ENCODE assay signal across 9 mouse cellular contexts in genomic region chr5:88887556-88888412, GRCm38 (mm10). TPM values are rescaled to one million over a fixed set of nuclear protein-coding genes. Genes with fewer than 3 reads are reported as not detected.
DNase-seq lines count a peak whose midpoint lies in the region; ATAC-seq lines count a peak whose summit lies in the region.
"Had no signal": no experiment of that assay in that cellular context is flagged by ENCODE, and none has a peak within 500 bp of the region (broad histone marks: within the 10 kb centered on the region; RNA-seq: fewer than 3 reads in every experiment).

No protein-coding gene starts in this region.

- H3K9me3 ChIP-seq in forebrain, embryonic 15.5 days = no peaks in the 10 kb centered on the region
- no peaks in the 10 kb centered on the region for H3K9me3 ChIP-seq in intestine, embryonic 15.5 days
- H3K9me3 ChIP-seq in liver, embryonic 16.5 days (replicated peaks; ENCODE audit: control insufficient read depth, low read length) = no peaks in the 10 kb centered on the region
- no peaks in the 10 kb centered on the region for H3K9me3 ChIP-seq in neural tube, embryonic 13.5 days

- H3K27me3 ChIP-seq in forebrain, embryonic 15.5 days = no peaks in the 10 kb centered on the region
- H3K27me3 ChIP-seq in intestine, embryonic 15.5 days (replicated peaks) = no peaks in the 10 kb centered on the region
- peaks cover 38% of the 10 kb centered on the region for H3K27me3 ChIP-seq in liver, embryonic 16.5 days (ENCODE audit: control insufficient read depth, insufficient read depth, low read depth, low read length)
- peaks cover 32% of the 10 kb centered on the region for H3K27me3 ChIP-seq in neural tube, embryonic 13.5 days

- H3K27ac ChIP-seq in brown adipose tissue, adult 24 weeks (replicated peaks; ENCODE audit: low read depth, low read length) = peak overlapping the region; percentile 92
- H3K27ac ChIP-seq in forebrain, embryonic 15.5 days (replicated peaks) = no peak overlapping the region
- H3K27ac ChIP-seq in intestine, embryonic 15.5 days = peak overlapping the region; percentile 54
- no peak overlapping the region for H3K27ac ChIP-seq in liver, embryonic 16.5 days (ENCODE audit: low read length)
- H3K27ac ChIP-seq in neural tube, embryonic 13.5 days (replicated peaks) = no peak overlapping the region
- H3K27ac ChIP-seq: macrophage had no signal

- H3K9ac ChIP-seq in forebrain, embryonic 15.5 days (replicated peaks) = peak overlapping the region; percentile 67
- peak overlapping the region; percentile 76 for H3K9ac ChIP-seq in intestine, embryonic 15.5 days
- no peak overlapping the region; the same call in 1 of the 2 replicates for H3K9ac ChIP-seq in liver, embryonic 16.5 days (ENCODE audit: low read depth, low read length)
- peak overlapping the region; percentile 81 for H3K9ac ChIP-seq in neural tube, embryonic 13.5 days

- ATAC-seq in forebrain, embryonic 15.5 days (replicated peaks) = peak; percentile 53
- ATAC-seq in intestine, embryonic 15.5 days = peak; percentile 66
- no peak for ATAC-seq in liver, embryonic 16.5 days (ENCODE audit: low read depth)
- peak; percentile 55 for ATAC-seq in neural tube, embryonic 13.5 days (ENCODE audit: low read depth)

- no peaks in the 10 kb centered on the region for H3K36me3 ChIP-seq in forebrain, embryonic 15.5 days
- no peaks in the 10 kb centered on the region for H3K36me3 ChIP-seq in intestine, embryonic 15.5 days
- H3K36me3 ChIP-seq in liver, embryonic 16.5 days (ENCODE audit: control insufficient read depth, insufficient read depth) = no peaks in the 10 kb centered on the region
- no peaks in the 10 kb centered on the region for H3K36me3 ChIP-seq in neural tube, embryonic 13.5 days

- H3K4me2 ChIP-seq in forebrain, embryonic 15.5 days (replicated peaks) = peak overlapping the region; percentile 97
- H3K4me2 ChIP-seq in intestine, embryonic 15.5 days (replicated peaks) = peak overlapping the region; percentile 95
- peak overlapping the region; percentile 59 for H3K4me2 ChIP-seq in liver, embryonic 16.5 days (ENCODE audit: low read depth, low read length)
- peak overlapping the region; percentile 96 for H3K4me2 ChIP-seq in neural tube, embryonic 13.5 days

- peak; percentile 21 for DNase-seq in ovary, postnatal 10 days (ENCODE audit: low spot score)
- DNase-seq in ovary, adult 18-20 months (ENCODE audit: low spot score) = no peak
- DNase-seq in left cerebral cortex, adult 8-10 months (ENCODE audit: low spot score in 2 of 2) = no peak

- H3K4me3 ChIP-seq in brown adipose tissue, adult 24 weeks (ENCODE audit: insufficient read depth, low read depth, low read length) = peak overlapping the region; percentile 87
- peak overlapping the region; percentile 70 for H3K4me3 ChIP-seq in forebrain, embryonic 15.5 days
- H3K4me3 ChIP-seq in intestine, embryonic 15.5 days (replicated peaks) = peak overlapping the region; percentile 86
- H3K4me3 ChIP-seq in liver, embryonic 16.5 days (ENCODE audit: low read depth, low read length) = peak overlapping the region; percentile 62
- H3K4me3 ChIP-seq in neural tube, embryonic 13.5 days = peak overlapping the region; percentile 82

- WGBS in forebrain, embryonic 15.5 days = under 1% methylated on average over 29 of the region's 29 CpGs
- 2% methylated on average over 29 of the region's 29 CpGs for WGBS in intestine, embryonic 15.5 days
- 2% methylated on average over 29 of the region's 29 CpGs for WGBS in liver, embryonic 16.5 days (ENCODE audit: insufficient replicate concordance)
- under 1% methylated on average over 29 of the region's 29 CpGs for WGBS in neural tube, embryonic 13.5 days

- H3K4me1 ChIP-seq in brown adipose tissue, adult 24 weeks (ENCODE audit: control insufficient read depth, insufficient read depth, insufficient read length, low read length) = 0 out of 2 replicates have a peak, but pooled peaks cover 4% of the 10 kb centered on the region
- peaks cover 27% of the 10 kb centered on the region for H3K4me1 ChIP-seq in forebrain, embryonic 15.5 days
- H3K4me1 ChIP-seq in intestine, embryonic 15.5 days (replicated peaks) = peaks cover 11% of the 10 kb centered on the region; the same call in 1 of the 2 replicates
- H3K4me1 ChIP-seq in liver, embryonic 16.5 days (ENCODE audit: control insufficient read depth, low read depth, low read length) = no peaks in the 10 kb centered on the region; the same call in 1 of the 2 replicates
- peaks cover 16% of the 10 kb centered on the region for H3K4me1 ChIP-seq in neural tube, embryonic 13.5 days (replicated peaks)

RNA-seq across cellular contexts. Expression of gene Slc4a4, which starts 1.2 kb away (rescaled TPM):
- 24.9 and 49.3 TPM in 2 replicates for polyA plus RNA-seq in brown adipose tissue, adult 24 weeks (2012; ENCODE audit: insufficient read depth, insufficient read length, missing spikeins)
- 3.7 and 4.1 TPM in 2 replicates for polyA plus RNA-seq in forebrain, embryonic 15.5 days (2015; fragmentation: Nextera tagmentation; extraction: Ambion mirVana)
- polyA plus RNA-seq in intestine, embryonic 15.5 days (2015; fragmentation: Nextera tagmentation; extraction: Ambion mirVana) = 4.6 and 4.7 TPM in 2 replicates
- polyA plus RNA-seq in liver, embryonic 16.5 days (2015; fragmentation: Nextera tagmentation; extraction: Ambion mirVana) = 0.34 and 0.47 TPM in 2 replicates
- 5.9 and 6.2 TPM in 2 replicates for polyA plus RNA-seq in neural tube, embryonic 13.5 days (2015; fragmentation: Nextera tagmentation; extraction: Ambion mirVana)
- total RNA-seq in left cerebral cortex, adult 8-10 months (2022) = 100 to 1,000 TPM; 144 to 154 (median 151) TPM
- polyA plus RNA-seq: macrophage had no signal

Comparison
In these comparisons a context has a peak if more than half of its experiments do, and no peak if none do; other contexts are left out.
1. H3K27ac ChIP-seq: peak in brown adipose tissue, adult 24 weeks (single experiment) and intestine, embryonic 15.5 days (single experiment); none in forebrain, embryonic 15.5 days (single experiment), liver, embryonic 16.5 days (single experiment) and neural tube, embryonic 13.5 days (single experiment).
2. Peak in every context shown above with its lines, with median percentiles within 50 percentile points of each other: H3K4me3 ChIP-seq and H3K4me2 ChIP-seq.